ENCODE assay signal across 25 mouse cellular contexts in genomic region chr12:21140741-21141308, GRCm38 (mm10).
DNase-seq lines count a peak whose midpoint lies in the region; ATAC-seq and TF ChIP-seq lines count a peak whose summit lies in the region.
"Had no signal": no experiment of that assay in that cellular context is flagged by ENCODE, and none has a peak within 500 bp of the region (broad histone marks: within the 10 kb centered on the region; RNA-seq: fewer than 3 reads in every experiment).

No protein-coding gene starts in this region.

- no peak overlapping the region for H3K9ac ChIP-seq in forebrain, embryonic 15.5 days (replicated peaks)
- no peak overlapping the region for H3K9ac ChIP-seq in forebrain, embryonic 11.5 days (ENCODE audit: low read length)
- no peak overlapping the region for H3K9ac ChIP-seq in liver, adult 2 months (ENCODE audit: low read depth, low read length)
- no peak overlapping the region for H3K9ac ChIP-seq in liver, postnatal 0 days (replicated peaks)
- H3K9ac ChIP-seq: embryonic facial prominence, embryonic 12.5 days; hindbrain, embryonic 12.5 days; limb, embryonic 12.5 days; liver, embryonic 14.5 days; lung, embryonic 15.5 days; neural tube, embryonic 13.5 days had no signal

- no peaks in the 10 kb centered on the region for H3K9me3 ChIP-seq in forebrain, embryonic 15.5 days
- no peaks in the 10 kb centered on the region for H3K9me3 ChIP-seq in forebrain, embryonic 11.5 days (ENCODE audit: control insufficient read depth, low read length)
- H3K9me3 ChIP-seq in liver, postnatal 0 days (ENCODE audit: low read length) = no peaks in the 10 kb centered on the region
- H3K9me3 ChIP-seq: embryonic facial prominence, embryonic 12.5 days; hindbrain, embryonic 12.5 days; limb, embryonic 12.5 days; lung, embryonic 15.5 days; neural tube, embryonic 13.5 days had no signal

- WGBS in forebrain, embryonic 15.5 days = 91% methylated on average over 6 of the region's 6 CpGs
- 90% methylated on average over 6 of the region's 6 CpGs for WGBS in forebrain, embryonic 11.5 days
- 61% methylated on average over 6 of the region's 6 CpGs for WGBS in liver, adult 2 months
- WGBS in liver, postnatal 0 days (ENCODE audit: insufficient replicate concordance) = 69% methylated on average over 6 of the region's 6 CpGs

- H3K27me3 ChIP-seq in forebrain, embryonic 15.5 days = no peaks in the 10 kb centered on the region
- H3K27me3 ChIP-seq in forebrain, embryonic 11.5 days (ENCODE audit: control insufficient read depth, insufficient read depth, low read length) = no peaks in the 10 kb centered on the region
- no peaks in the 10 kb centered on the region for H3K27me3 ChIP-seq in liver, adult 2 months (ENCODE audit: control insufficient read depth, insufficient read depth, low read length)
- H3K27me3 ChIP-seq in liver, postnatal 0 days (ENCODE audit: insufficient read depth, low read length) = no peaks in the 10 kb centered on the region
- H3K27me3 ChIP-seq: CH12.LX; embryonic facial prominence, embryonic 12.5 days; hindbrain, embryonic 12.5 days; limb, embryonic 12.5 days; lung, embryonic 15.5 days; neural tube, embryonic 13.5 days had no signal

- no peak for TF ChIP-seq POLR2A in liver, adult 2 months (IDR thresholded peaks at IDR 0.05; ENCODE audit: extremely low read depth, insufficient read depth, low read length)
- no peak for TF ChIP-seq POLR2A in cortical plate, adult 2 months (IDR thresholded peaks at IDR 0.05; ENCODE audit: extremely low read depth, insufficient read depth, low read length)

- TF ChIP-seq EP300 in liver, postnatal 0 days (IDR thresholded peaks at IDR 0.05; ENCODE audit: low read depth) = no peak

- peaks cover 2% of the 10 kb centered on the region; the same call in 1 of the 2 replicates for H3K36me3 ChIP-seq in forebrain, embryonic 15.5 days
- no peaks in the 10 kb centered on the region for H3K36me3 ChIP-seq in forebrain, embryonic 11.5 days (ENCODE audit: control insufficient read depth, insufficient read depth, low read length)
- H3K36me3 ChIP-seq in liver, adult 2 months (ENCODE audit: control insufficient read depth, insufficient read depth, low read length) = no peaks in the 10 kb centered on the region
- H3K36me3 ChIP-seq in liver, postnatal 0 days (replicated peaks; ENCODE audit: insufficient read depth, low read length) = no peaks in the 10 kb centered on the region
- H3K36me3 ChIP-seq: embryonic facial prominence, embryonic 12.5 days; G1E; hindbrain, embryonic 12.5 days; lung, embryonic 15.5 days had no signal

- peaks cover 21% of the 10 kb centered on the region; the same call in 1 of the 2 replicates for H3K79me2 ChIP-seq in liver, adult 2 months (ENCODE audit: control insufficient read depth, insufficient read depth, low read length)

- no peak for ATAC-seq in forebrain, embryonic 15.5 days (replicated peaks)
- ATAC-seq in forebrain, embryonic 11.5 days (replicated peaks; ENCODE audit: low FRiP score) = no peak
- no peak for ATAC-seq in liver, postnatal 0 days
- ATAC-seq: inflammation-experienced regulatory T-cells, adult 6 months; midbrain, embryonic 16.5 days had no signal

- H3K4me1 ChIP-seq in forebrain, embryonic 15.5 days = peaks cover 52% of the 10 kb centered on the region
- no peaks in the 10 kb centered on the region for H3K4me1 ChIP-seq in forebrain, embryonic 11.5 days (replicated peaks; ENCODE audit: control insufficient read depth, insufficient read depth, low read length)
- peaks cover 38% of the 10 kb centered on the region for H3K4me1 ChIP-seq in liver, adult 2 months (ENCODE audit: control insufficient read depth, insufficient read depth, low read length)
- H3K4me1 ChIP-seq in liver, postnatal 0 days (ENCODE audit: insufficient read depth) = peaks cover 32% of the 10 kb centered on the region
- peaks cover 22% of the 10 kb centered on the region for H3K4me1 ChIP-seq in cortical plate, adult 2 months (ENCODE audit: control insufficient read depth, insufficient read depth, low read length)

- peak overlapping the region; percentile 75; the same call in 1 of the 2 replicates for H3K27ac ChIP-seq in forebrain, embryonic 15.5 days (replicated peaks)
- no peak overlapping the region for H3K27ac ChIP-seq in forebrain, embryonic 11.5 days (ENCODE audit: low read depth, low read length)
- no peak overlapping the region for H3K27ac ChIP-seq in liver, adult 2 months (replicated peaks; ENCODE audit: insufficient read depth, low read depth, low read length)
- no peak overlapping the region for H3K27ac ChIP-seq in liver, postnatal 0 days (ENCODE audit: low read depth)
- peak overlapping the region; percentile 66 for H3K27ac ChIP-seq in cortical plate, adult 2 months (ENCODE audit: insufficient read depth, low read length)
- H3K27ac ChIP-seq: embryonic facial prominence, embryonic 12.5 days; hindbrain, embryonic 12.5 days; kidney, postnatal 0 days; limb, embryonic 12.5 days; liver, embryonic 14.5 days; lung, embryonic 15.5 days had no signal

- no peak overlapping the region for H3K4me3 ChIP-seq in forebrain, embryonic 15.5 days
- H3K4me3 ChIP-seq in forebrain, embryonic 11.5 days (ENCODE audit: low read depth, low read length) = no peak overlapping the region
- H3K4me3 ChIP-seq in liver, adult 2 months (ENCODE audit: insufficient read depth, low read depth, low read length) = no peak overlapping the region
- no peak overlapping the region for H3K4me3 ChIP-seq in liver, postnatal 0 days (ENCODE audit: low read depth, low read length)
- H3K4me3 ChIP-seq in cortical plate, adult 2 months (ENCODE audit: insufficient read depth, low read length) = no peak overlapping the region
- H3K4me3 ChIP-seq: embryonic facial prominence, embryonic 12.5 days; erythroblast, embryonic 14.5 days; hindbrain, embryonic 12.5 days; limb, embryonic 12.5 days; lung, embryonic 15.5 days; myocyte; neural tube, embryonic 13.5 days had no signal

- no peak for TF ChIP-seq CTCF in liver, adult 2 months (IDR thresholded peaks at IDR 0.05; ENCODE audit: low read depth, low read length)
- no peak for TF ChIP-seq CTCF in liver, postnatal 0 days (IDR thresholded peaks at IDR 0.05; ENCODE audit: low read depth)
- no peak for TF ChIP-seq CTCF in cortical plate, adult 2 months (IDR thresholded peaks at IDR 0.05; ENCODE audit: extremely low read depth, insufficient read depth, low read length)

- H3K4me2 ChIP-seq in forebrain, embryonic 15.5 days (replicated peaks) = no peak overlapping the region
- H3K4me2 ChIP-seq in forebrain, embryonic 11.5 days (ENCODE audit: low read depth, low read length, severe bottlenecking) = no peak overlapping the region
- no peak overlapping the region for H3K4me2 ChIP-seq in liver, postnatal 0 days (ENCODE audit: low read depth, low read length)
- H3K4me2 ChIP-seq: embryonic facial prominence, embryonic 12.5 days; hindbrain, embryonic 12.5 days; limb, embryonic 12.5 days; lung, embryonic 15.5 days had no signal

- DNase-seq in forebrain, embryonic 11.5 days (ENCODE audit: low spot score) = no peak
- peak; percentile 58 for DNase-seq in liver, adult 2 months (ENCODE audit: extremely low read depth, low read depth, low spot score)
- no peak for DNase-seq in liver, postnatal 0 days
- no peak for DNase-seq in adrenal gland, adult 8-10 months
- DNase-seq in gastrocnemius, postnatal 4 days (ENCODE audit: low spot score in 2 of 2) = no peak
- DNase-seq: adrenal gland, postnatal 10 days; B cell, adult 2 months; gastrocnemius, postnatal 36 days; kidney, adult 18-20 months; lung, postnatal 36 days had no signal

Comparison
In these comparisons a context has a peak if more than half of its experiments do, and no peak if none do; other contexts are left out.
1. H3K27ac ChIP-seq: peak in forebrain, embryonic 15.5 days (single experiment) and cortical plate, adult 2 months (single experiment); none in forebrain, embryonic 11.5 days (single experiment), liver, adult 2 months (single experiment) and liver, postnatal 0 days (single experiment).